ENCODE assay signal across 9 mouse cellular contexts in the genomic region with DNA sequence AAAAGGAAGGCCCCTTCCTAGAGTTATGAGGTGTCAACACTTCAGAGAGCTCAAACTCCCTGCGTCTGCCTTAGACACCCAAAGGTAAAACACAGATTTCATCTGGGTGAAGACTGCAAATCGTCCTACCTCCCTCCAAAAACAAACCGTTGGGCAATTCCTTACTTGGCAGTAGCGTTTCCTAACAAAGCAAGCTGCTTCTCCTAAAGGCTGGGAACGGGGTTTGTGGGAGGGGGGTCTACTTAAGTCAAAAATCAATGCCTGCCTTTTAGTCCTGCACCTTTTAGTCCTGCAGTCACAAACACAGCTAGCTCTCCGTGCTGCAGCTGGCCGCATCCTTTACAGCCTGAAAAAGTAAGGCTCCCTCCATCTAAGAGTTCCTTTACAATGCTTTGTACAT. TPM values are rescaled to one million over a fixed set of nuclear protein-coding genes. Genes with fewer than 3 reads are reported as not detected.
DNase-seq lines count a peak whose midpoint lies in the region; ATAC-seq and TF ChIP-seq lines count a peak whose summit lies in the region.
"Had no signal": no experiment of that assay in that cellular context is flagged by ENCODE, and none has a peak within 500 bp of the region (broad histone marks: within the 10 kb centered on the region; RNA-seq: fewer than 3 reads in every experiment).

No protein-coding gene starts in this region.

- ATAC-seq in heart, embryonic 12.5 days (ENCODE audit: insufficient number of reproducible peaks, low FRiP score) = no peak
- no peak for ATAC-seq in hindbrain, embryonic 12.5 days (ENCODE audit: low FRiP score)
- ATAC-seq in midbrain, embryonic 13.5 days = peak; percentile 2; the same call in 1 of the 2 replicates

- H3K27ac ChIP-seq in heart, embryonic 12.5 days (ENCODE audit: poor library complexity, severe bottlenecking) = no peak overlapping the region
- H3K27ac ChIP-seq in hindbrain, embryonic 12.5 days = peak overlapping the region; percentile 67
- peak overlapping the region; percentile 79; the same call in 1 of the 2 replicates for H3K27ac ChIP-seq in midbrain, embryonic 13.5 days

- no peak for TF ChIP-seq POLR2A in brain, embryonic 14.5 days (IDR thresholded peaks at IDR 0.05; ENCODE audit: borderline replicate concordance, extremely low read depth, insufficient read depth, insufficient read length, poor library complexity, severe bottlenecking)

- no peak for TF ChIP-seq CTCF in brain, embryonic 14.5 days (IDR thresholded peaks at IDR 0.05; ENCODE audit: borderline replicate concordance, extremely low read depth, insufficient read depth, insufficient read length)

- H3K4me2 ChIP-seq in heart, embryonic 12.5 days = peak overlapping the region; percentile 75
- H3K4me2 ChIP-seq in hindbrain, embryonic 12.5 days (replicated peaks) = peak overlapping the region; percentile 70
- H3K4me2 ChIP-seq in midbrain, embryonic 13.5 days (replicated peaks) = peak overlapping the region; percentile 71

- no peaks in the 10 kb centered on the region for H3K36me3 ChIP-seq in heart, embryonic 12.5 days
- H3K36me3 ChIP-seq in hindbrain, embryonic 12.5 days = no peaks in the 10 kb centered on the region
- no peaks in the 10 kb centered on the region for H3K36me3 ChIP-seq in midbrain, embryonic 13.5 days

- 18% methylated on average over 7 of the region's 7 CpGs for WGBS in heart, embryonic 12.5 days
- WGBS in hindbrain, embryonic 12.5 days = 9% methylated on average over 7 of the region's 7 CpGs
- WGBS in midbrain, embryonic 13.5 days = 3% methylated on average over 7 of the region's 7 CpGs

- H3K27me3 ChIP-seq in heart, embryonic 12.5 days (replicated peaks) = no peaks in the 10 kb centered on the region; the same call in 1 of the 2 replicates
- H3K27me3 ChIP-seq in hindbrain, embryonic 12.5 days = no peaks in the 10 kb centered on the region
- 0 out of 2 replicates have a peak, but pooled peaks cover 8% of the 10 kb centered on the region for H3K27me3 ChIP-seq in midbrain, embryonic 13.5 days
- H3K27me3 ChIP-seq: CH12.LX had no signal

- H3K9me3 ChIP-seq in heart, embryonic 12.5 days (replicated peaks) = no peaks in the 10 kb centered on the region
- no peaks in the 10 kb centered on the region for H3K9me3 ChIP-seq in hindbrain, embryonic 12.5 days (replicated peaks)
- no peaks in the 10 kb centered on the region for H3K9me3 ChIP-seq in midbrain, embryonic 13.5 days

- H3K9ac ChIP-seq in heart, embryonic 12.5 days = peak overlapping the region; percentile 75
- peak overlapping the region; percentile 86 for H3K9ac ChIP-seq in hindbrain, embryonic 12.5 days
- H3K9ac ChIP-seq in midbrain, embryonic 13.5 days (replicated peaks) = peak overlapping the region; percentile 86

- peak overlapping the region; percentile 68 for H3K4me3 ChIP-seq in heart, embryonic 12.5 days
- peak overlapping the region; percentile 73 for H3K4me3 ChIP-seq in hindbrain, embryonic 12.5 days
- H3K4me3 ChIP-seq in midbrain, embryonic 13.5 days (replicated peaks) = peak overlapping the region; percentile 81

- H3K4me1 ChIP-seq in heart, embryonic 12.5 days (replicated peaks) = peaks cover 5% of the 10 kb centered on the region
- H3K4me1 ChIP-seq in hindbrain, embryonic 12.5 days = peaks cover 4% of the 10 kb centered on the region
- peaks cover 46% of the 10 kb centered on the region for H3K4me1 ChIP-seq in midbrain, embryonic 13.5 days (replicated peaks)

- no peak for DNase-seq in heart, adult 9 months (ENCODE audit: low spot score in 2 of 2)
- DNase-seq in brain, embryonic 14.5 days (ENCODE audit: low read depth) = peak; percentile 59
- DNase-seq in gastrocnemius, postnatal 25 days = no peak
- DNase-seq in thymus, postnatal 25 days = no peak
- DNase-seq in Muller cell, postnatal 12 days (ENCODE audit: inconsistent ontology term) = no peak

RNA-seq across cellular contexts. Expression of a gene that starts 0.9 kb away (rescaled TPM):
- 27.3 TPM in 2 replicates for polyA plus RNA-seq in heart, embryonic 12.5 days (2016; fragmentation: Nextera tagmentation; extraction: Ambion mirVana)
- polyA plus RNA-seq in brain, embryonic 14.5 days (2012; rRNA removed) = 37.3 and 41.2 TPM in 2 replicates
- polyA plus RNA-seq in hindbrain, embryonic 12.5 days (2016; fragmentation: Nextera tagmentation; extraction: Ambion mirVana) = 51.0 and 53.7 TPM in 2 replicates
- polyA plus RNA-seq in midbrain, embryonic 13.5 days (2015; fragmentation: Nextera tagmentation; extraction: Ambion mirVana) = 64.6 and 69.5 TPM in 2 replicates
- 1 to 10 TPM; 2.2 to 3.0 TPM for total RNA-seq in gastrocnemius, postnatal 25 days (2021)
